ENCODE assay signal across 10 mouse cellular contexts in genomic region chr11:103265211-103265610, GRCm38 (mm10). TPM values are rescaled to one million over a fixed set of nuclear protein-coding genes. Genes with fewer than 3 reads are reported as not detected.
DNase-seq lines count a peak whose midpoint lies in the region; ATAC-seq and TF ChIP-seq lines count a peak whose summit lies in the region.
"Had no signal": no experiment of that assay in that cellular context is flagged by ENCODE, and none has a peak within 500 bp of the region (broad histone marks: within the 10 kb centered on the region; RNA-seq: fewer than 3 reads in every experiment).

No protein-coding gene starts in this region.

- H3K4me3 ChIP-seq in hindbrain, embryonic 13.5 days: no peak overlapping the region
- no peak overlapping the region for H3K4me3 ChIP-seq in hindbrain, embryonic 10.5 days
- no peak overlapping the region for H3K4me3 ChIP-seq in embryonic facial prominence, embryonic 15.5 days (replicated peaks)
- peak overlapping the region; percentile 67; the same call in 1 of the 2 replicates for H3K4me3 ChIP-seq in midbrain, embryonic 10.5 days
- H3K4me3 ChIP-seq in intestine, postnatal 0 days (ENCODE audit: low read depth, low read length): no peak overlapping the region
- H3K4me3 ChIP-seq: erythroblast, embryonic 14.5 days had no signal

- no peaks in the 10 kb centered on the region for H3K27me3 ChIP-seq in hindbrain, embryonic 13.5 days
- H3K27me3 ChIP-seq in hindbrain, embryonic 10.5 days (ENCODE audit: insufficient read depth, poor library complexity, severe bottlenecking): no peaks in the 10 kb centered on the region
- H3K27me3 ChIP-seq in embryonic facial prominence, embryonic 15.5 days: no peaks in the 10 kb centered on the region
- H3K27me3 ChIP-seq in midbrain, embryonic 10.5 days (ENCODE audit: low read depth, poor library complexity, severe bottlenecking): no peaks in the 10 kb centered on the region
- no peaks in the 10 kb centered on the region for H3K27me3 ChIP-seq in intestine, postnatal 0 days (replicated peaks; ENCODE audit: control insufficient read depth, insufficient read depth, low read length)

- 40% methylated on average over 7 of the region's 7 CpGs for WGBS in hindbrain, embryonic 13.5 days
- 48% methylated on average over 7 of the region's 7 CpGs for WGBS in hindbrain, embryonic 10.5 days
- 41% methylated on average over 7 of the region's 7 CpGs for WGBS in embryonic facial prominence, embryonic 15.5 days
- WGBS in midbrain, embryonic 10.5 days: 44% methylated on average over 7 of the region's 7 CpGs
- WGBS in intestine, postnatal 0 days: 73% methylated on average over 7 of the region's 7 CpGs

- H3K36me3 ChIP-seq in hindbrain, embryonic 13.5 days: no peaks in the 10 kb centered on the region
- no peaks in the 10 kb centered on the region for H3K36me3 ChIP-seq in hindbrain, embryonic 10.5 days
- H3K36me3 ChIP-seq in embryonic facial prominence, embryonic 15.5 days: no peaks in the 10 kb centered on the region
- H3K36me3 ChIP-seq in midbrain, embryonic 10.5 days: peaks cover 3% of the 10 kb centered on the region; the same call in 1 of the 2 replicates
- H3K36me3 ChIP-seq in intestine, postnatal 0 days (ENCODE audit: control insufficient read depth, insufficient read depth): no peaks in the 10 kb centered on the region

- no peaks in the 10 kb centered on the region for H3K9me3 ChIP-seq in hindbrain, embryonic 13.5 days
- H3K9me3 ChIP-seq in hindbrain, embryonic 10.5 days: no peaks in the 10 kb centered on the region
- no peaks in the 10 kb centered on the region for H3K9me3 ChIP-seq in embryonic facial prominence, embryonic 15.5 days (replicated peaks)
- H3K9me3 ChIP-seq in midbrain, embryonic 10.5 days (replicated peaks): no peaks in the 10 kb centered on the region
- no peaks in the 10 kb centered on the region for H3K9me3 ChIP-seq in intestine, postnatal 0 days (ENCODE audit: control insufficient read depth)

- H3K4me1 ChIP-seq in hindbrain, embryonic 13.5 days (replicated peaks): peaks cover 64% of the 10 kb centered on the region
- peaks cover 67% of the 10 kb centered on the region for H3K4me1 ChIP-seq in hindbrain, embryonic 10.5 days (replicated peaks)
- peaks cover 66% of the 10 kb centered on the region for H3K4me1 ChIP-seq in embryonic facial prominence, embryonic 15.5 days
- peaks cover 74% of the 10 kb centered on the region for H3K4me1 ChIP-seq in midbrain, embryonic 10.5 days
- H3K4me1 ChIP-seq in intestine, postnatal 0 days (replicated peaks; ENCODE audit: control insufficient read depth, insufficient read depth, low read length): peaks cover 19% of the 10 kb centered on the region

- DNase-seq in hindbrain, embryonic 10.5 days (ENCODE audit: low spot score): no peak
- peak; percentile 81 for DNase-seq in A20 (ENCODE audit: low read depth, low spot score)
- no peak for DNase-seq in midbrain, embryonic 10.5 days (ENCODE audit: low spot score)
- no peak for DNase-seq in left cerebral cortex, adult 9 months (ENCODE audit: low spot score in 2 of 2)
- DNase-seq in left cerebral cortex, adult 8-10 months (ENCODE audit: low spot score in 2 of 2): no peak
- DNase-seq: heart, postnatal 10 days had no signal

- no peak for ATAC-seq in hindbrain, embryonic 13.5 days (ENCODE audit: low FRiP score)
- ATAC-seq in embryonic facial prominence, embryonic 15.5 days (ENCODE audit: insufficient number of reproducible peaks, low FRiP score, low TSS enrichment, low read depth): no peak
- no peak for ATAC-seq in intestine, postnatal 0 days

- no peak for TF ChIP-seq CTCF in intestine, postnatal 0 days (IDR thresholded peaks at IDR 0.05; ENCODE audit: low read depth)

- H3K27ac ChIP-seq in hindbrain, embryonic 13.5 days: no peak overlapping the region
- H3K27ac ChIP-seq in hindbrain, embryonic 10.5 days: no peak overlapping the region
- no peak overlapping the region for H3K27ac ChIP-seq in embryonic facial prominence, embryonic 15.5 days (replicated peaks)
- H3K27ac ChIP-seq in midbrain, embryonic 10.5 days (replicated peaks): peak overlapping the region; percentile 78; the same call in 1 of the 2 replicates
- no peak overlapping the region for H3K27ac ChIP-seq in intestine, postnatal 0 days (ENCODE audit: low read depth, low read length)

- H3K9ac ChIP-seq in hindbrain, embryonic 13.5 days: 0 out of 2 replicates have a peak overlapping the region, but pooled peaks have one; percentile 19
- no peak overlapping the region for H3K9ac ChIP-seq in embryonic facial prominence, embryonic 15.5 days
- H3K9ac ChIP-seq in intestine, postnatal 0 days (ENCODE audit: low read depth, low read length): no peak overlapping the region

- peak overlapping the region; percentile 77 for H3K4me2 ChIP-seq in hindbrain, embryonic 13.5 days
- H3K4me2 ChIP-seq in embryonic facial prominence, embryonic 15.5 days (replicated peaks): peak overlapping the region; percentile 80; the same call in 1 of the 2 replicates
- H3K4me2 ChIP-seq in intestine, postnatal 0 days (replicated peaks; ENCODE audit: low read depth): no peak overlapping the region

RNA-seq across cellular contexts. Expression of gene Map3k14, which starts 2.1 kb away (rescaled TPM):
- 3.2 and 3.4 TPM in 2 replicates for polyA plus RNA-seq in hindbrain, embryonic 13.5 days (2015; fragmentation: Nextera tagmentation; extraction: Ambion mirVana)
- 3.9 and 4.2 TPM in 2 replicates for polyA plus RNA-seq in hindbrain, embryonic 10.5 days (2016; fragmentation: Nextera tagmentation; extraction: Ambion mirVana)
- 5.1 and 5.3 TPM in 2 replicates for polyA plus RNA-seq in embryonic facial prominence, embryonic 15.5 days (2015; fragmentation: Nextera tagmentation; extraction: Ambion mirVana)
- polyA plus RNA-seq in midbrain, embryonic 10.5 days (2016; fragmentation: Nextera tagmentation; extraction: Ambion mirVana): 4.4 and 5.4 TPM in 2 replicates
- polyA plus RNA-seq in intestine, postnatal 0 days (2015; fragmentation: Nextera tagmentation; extraction: Ambion mirVana): 1.6 TPM in 2 replicates
- total RNA-seq in left cerebral cortex, adult 8-10 months (2022): 1 to 10 TPM; 3.1 to 6.5 (median 5.0) TPM

RNA-seq across cellular contexts. Expression of gene Spata32, which starts 47.0 kb away (rescaled TPM):
- 0.40 and 0.58 TPM in 2 replicates for polyA plus RNA-seq in hindbrain, embryonic 13.5 days (2015; fragmentation: Nextera tagmentation; extraction: Ambion mirVana)
- polyA plus RNA-seq in hindbrain, embryonic 10.5 days (2016; fragmentation: Nextera tagmentation; extraction: Ambion mirVana): not detected in 2 replicates
- not detected in 2 replicates for polyA plus RNA-seq in embryonic facial prominence, embryonic 15.5 days (2015; fragmentation: Nextera tagmentation; extraction: Ambion mirVana)
- not detected in 2 replicates for polyA plus RNA-seq in midbrain, embryonic 10.5 days (2016; fragmentation: Nextera tagmentation; extraction: Ambion mirVana)
- polyA plus RNA-seq in intestine, postnatal 0 days (2015; fragmentation: Nextera tagmentation; extraction: Ambion mirVana): not detected in 2 replicates
- total RNA-seq in left cerebral cortex, adult 8-10 months (2022): 1 to 10 TPM in 3 of 4 experiments, under 1 TPM in 1; 0.67 to 2.3 (median 1.5) TPM
- total RNA-seq: heart, postnatal 10 days had no signal
- polyA plus RNA-seq: erythroblast, embryonic 14.5 days had no signal

RNA-seq across cellular contexts. Expression of gene 1700023F06Rik, which starts 56.9 kb away (rescaled TPM):
- polyA plus RNA-seq in hindbrain, embryonic 13.5 days (2015; fragmentation: Nextera tagmentation; extraction: Ambion mirVana): 0.87 and 1.3 TPM in 2 replicates
- 0.24 and 0.27 TPM in 2 replicates for polyA plus RNA-seq in hindbrain, embryonic 10.5 days (2016; fragmentation: Nextera tagmentation; extraction: Ambion mirVana)
- 1.4 and 2.0 TPM in 2 replicates for polyA plus RNA-seq in embryonic facial prominence, embryonic 15.5 days (2015; fragmentation: Nextera tagmentation; extraction: Ambion mirVana)
- 0.10 and 0.11 TPM in 2 replicates for polyA plus RNA-seq in midbrain, embryonic 10.5 days (2016; fragmentation: Nextera tagmentation; extraction: Ambion mirVana)
- 0.35 and 0.77 TPM in 2 replicates for polyA plus RNA-seq in intestine, postnatal 0 days (2015; fragmentation: Nextera tagmentation; extraction: Ambion mirVana)
- 1 to 10 TPM; 1.7 to 2.8 (median 2.3) TPM for total RNA-seq in left cerebral cortex, adult 8-10 months (2022)
- total RNA-seq: heart, postnatal 10 days had no signal
- polyA plus RNA-seq: erythroblast, embryonic 14.5 days had no signal
